Mouse (Mus musculus) embryonic fibroblast, embryonic 13.5 days (primary cell): ENCODE results near the gene Ptbp1. TPM values are rescaled to one million over a fixed set of nuclear protein-coding genes. Genes with fewer than 3 reads are reported as not detected.
"Not testable (repeated sequence)": the region's sequence is repeated elsewhere in the genome, so short reads cannot be mapped to it uniquely, and the experiment has no call there.

ENCODE experiments used
- H3K27ac ChIP-seq: 2 replicates; pipeline ENCODE4 v1.5.1; 2012; ENCODE audit warnings: low read length, control low read depth, inconsistent platforms; ENCODE audit not compliant: insufficient read depth
- H3K4me1 ChIP-seq: 2 replicates; pipeline ENCODE4 v1.6.1; 2011; ENCODE audit warnings: low read length; ENCODE audit not compliant: control insufficient read depth, insufficient read depth
- H3K4me3 ChIP-seq: 2 replicates; pipeline ENCODE4 v1.5.1; 2011; ENCODE audit warnings: mild to moderate bottlenecking, control low read depth, low read length; ENCODE audit not compliant: insufficient read depth
- CTCF ChIP-seq: IDR thresholded peaks from 2 replicates; pipeline ENCODE4 v1.5.1; 2011; ENCODE audit warnings: mild to moderate bottlenecking, control low read depth, low read length, moderate library complexity, borderline replicate concordance; ENCODE audit not compliant: insufficient read depth
- POLR2A ChIP-seq: IDR thresholded peaks from 2 replicates; pipeline ENCODE4 v1.6.1; 2011; ENCODE audit warnings: low read depth, mild to moderate bottlenecking, control low read depth, low read length, moderate library complexity
- polyA plus RNA-seq: library from polyadenylated mRNA; stranded (reverse); fragments of >200 nt; gene quantifications from 2 replicates; pipeline ENCODE4 v1.2.4, GENCODE M21; 2011; ENCODE audit warnings: low read depth; ENCODE audit not compliant: missing spikeins, insufficient read length

Ptbp1 gene
- polyA plus RNA-seq, 1 experiment: 422 TPM

- no peak overlapping the region for H3K27ac ChIP-seq
- no peak overlapping the region for H3K4me3 ChIP-seq
- TF ChIP-seq POLR2A: no peak
- H3K4me1 ChIP-seq: no peaks in the 10 kb centered on the region
Measured at GRCm38 (mm10) chr10:79880721-79881120, 26.5 kb downstream of the Ptbp1 start.

- H3K4me3 ChIP-seq: no peak overlapping the region
- no peak overlapping the region for H3K27ac ChIP-seq
- TF ChIP-seq POLR2A (no peak), CTCF (no peak)
Measured at GRCm38 (mm10) chr10:79881981-79882380, 27.8 kb downstream of the Ptbp1 start.

GRCm38 (mm10) chr10:79883297-79884084 is 29.3 kb downstream of the Ptbp1 start:
- TF ChIP-seq POLR2A (no peak), CTCF (peak; percentile 74; the same call in 1 of the 2 replicates)
- Histone ChIP-seq H3K27ac (no peak overlapping the region), H3K4me1 (no peaks in the 10 kb centered on the region), H3K4me3 (no peak overlapping the region)

More at GRCm38 (mm10) chr10:79881981-79882380, 27.8 kb downstream of the Ptbp1 start:
- H3K4me1 ChIP-seq: no peaks in the 10 kb centered on the region

GRCm38 (mm10) chr10:79884446-79884845 is 30.2 kb downstream of the Ptbp1 start:
- H3K27ac ChIP-seq: no peak overlapping the region
- no peak overlapping the region for H3K4me3 ChIP-seq
- H3K4me1 ChIP-seq: no peaks in the 10 kb centered on the region
- TF ChIP-seq CTCF (no peak), POLR2A (no peak)

GRCm38 (mm10) chr10:79884938-79885337 is 30.7 kb downstream of the Ptbp1 start:
- not testable (repeated sequence) for H3K4me1 ChIP-seq, H3K27ac ChIP-seq, H3K4me3 ChIP-seq

- no peak within 1 kb of the TSS for H3K4me3 ChIP-seq
- no peaks in the 10 kb centered on the region for H3K4me1 ChIP-seq
- H3K27ac ChIP-seq: no peak within 1 kb of the TSS
- TF ChIP-seq CTCF (no peak), POLR2A (no peak)
Measured at GRCm38 (mm10) chr10:79886054-79886453, 31.8 kb downstream of the Ptbp1 start, which contains the start of gene Elane. TSS of gene Elane (plus strand) at chr10:79886247.

GRCm38 (mm10) chr10:79886611-79887010 is 32.4 kb downstream of the Ptbp1 start:
- H3K27ac ChIP-seq: no peak overlapping the region
- H3K4me1 ChIP-seq: no peaks in the 10 kb centered on the region
- no peak for TF ChIP-seq CTCF
- no peak for TF ChIP-seq POLR2A
- H3K4me3 ChIP-seq: no peak overlapping the region

GRCm38 (mm10) chr10:79889386-79889785 is 35.2 kb downstream of the Ptbp1 start:
- no peak overlapping the region for H3K27ac ChIP-seq
- no peaks in the 10 kb centered on the region for H3K4me1 ChIP-seq
- H3K4me3 ChIP-seq: no peak overlapping the region
- no peak for TF ChIP-seq POLR2A
- TF ChIP-seq CTCF: no peak

GRCm38 (mm10) chr10:79890670-79891069 is 36.4 kb downstream of the Ptbp1 start, which contains the start of gene Cfd:
TSS of gene Cfd (plus strand) at chr10:79890853.
- Histone ChIP-seq H3K27ac (no peak within 1 kb of the TSS), H3K4me1 (no peaks in the 10 kb centered on the region), H3K4me3 (no peak within 1 kb of the TSS)
- TF ChIP-seq CTCF (no peak), POLR2A (no peak)

- peak; percentile 64 for TF ChIP-seq CTCF
Measured at GRCm38 (mm10) chr10:79892451-79893118, 38.4 kb downstream of the Ptbp1 start.

GRCm38 (mm10) chr10:79896306-79896705 is 42.1 kb downstream of the Ptbp1 start:
- Histone ChIP-seq H3K4me1 (no peaks in the 10 kb centered on the region), H3K27ac (no peak overlapping the region), H3K4me3 (no peak overlapping the region)
- TF ChIP-seq CTCF (no peak), POLR2A (no peak)

More at GRCm38 (mm10) chr10:79892451-79893118, 38.4 kb downstream of the Ptbp1 start:
- not testable (repeated sequence) for H3K27ac ChIP-seq, H3K4me1 ChIP-seq, H3K4me3 ChIP-seq
